Mouse (Mus musculus): Measurements from ENCODE around the gene Capn5. TPM values are rescaled to one million over a fixed set of nuclear protein-coding genes. Genes with fewer than 3 reads are reported as not detected.

Capn5 gene
- polyA plus RNA-seq, 1 experiment, result 17.0 TPM

DNA sequence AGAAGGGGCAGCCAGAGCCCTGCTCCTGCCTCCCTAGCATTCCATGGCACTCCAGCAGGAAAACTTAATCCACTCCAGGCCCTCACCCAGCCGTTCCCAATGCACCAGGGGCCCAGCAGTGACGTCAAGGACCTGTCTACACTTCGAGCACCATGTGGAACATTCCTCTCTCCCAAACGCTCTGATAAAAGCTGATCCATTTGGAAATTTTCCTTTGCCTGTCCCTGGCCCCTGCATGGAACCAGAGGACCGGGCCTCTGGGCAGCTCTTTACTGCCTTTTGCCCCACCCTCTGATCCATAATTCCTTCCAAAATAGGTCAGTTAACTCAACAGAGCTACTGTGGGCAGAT is 74.2 kb downstream of the Capn5 start:
- TF ChIP-seq EP300 (IDR thresholded peaks at IDR 0.05; ENCODE audit: insufficient read depth, low read depth, low read length) (no peak), POLR2A (IDR thresholded peaks at IDR 0.05; ENCODE audit: insufficient read depth, low read length) (no peak), CTCF (IDR thresholded peaks at IDR 0.05; ENCODE audit: low read depth, low read length) (no peak)
- no peaks in the 10 kb centered on the region for H3K27me3 ChIP-seq (ENCODE audit: control insufficient read depth, insufficient read depth, low read length, poor library complexity, severe bottlenecking)

DNA sequence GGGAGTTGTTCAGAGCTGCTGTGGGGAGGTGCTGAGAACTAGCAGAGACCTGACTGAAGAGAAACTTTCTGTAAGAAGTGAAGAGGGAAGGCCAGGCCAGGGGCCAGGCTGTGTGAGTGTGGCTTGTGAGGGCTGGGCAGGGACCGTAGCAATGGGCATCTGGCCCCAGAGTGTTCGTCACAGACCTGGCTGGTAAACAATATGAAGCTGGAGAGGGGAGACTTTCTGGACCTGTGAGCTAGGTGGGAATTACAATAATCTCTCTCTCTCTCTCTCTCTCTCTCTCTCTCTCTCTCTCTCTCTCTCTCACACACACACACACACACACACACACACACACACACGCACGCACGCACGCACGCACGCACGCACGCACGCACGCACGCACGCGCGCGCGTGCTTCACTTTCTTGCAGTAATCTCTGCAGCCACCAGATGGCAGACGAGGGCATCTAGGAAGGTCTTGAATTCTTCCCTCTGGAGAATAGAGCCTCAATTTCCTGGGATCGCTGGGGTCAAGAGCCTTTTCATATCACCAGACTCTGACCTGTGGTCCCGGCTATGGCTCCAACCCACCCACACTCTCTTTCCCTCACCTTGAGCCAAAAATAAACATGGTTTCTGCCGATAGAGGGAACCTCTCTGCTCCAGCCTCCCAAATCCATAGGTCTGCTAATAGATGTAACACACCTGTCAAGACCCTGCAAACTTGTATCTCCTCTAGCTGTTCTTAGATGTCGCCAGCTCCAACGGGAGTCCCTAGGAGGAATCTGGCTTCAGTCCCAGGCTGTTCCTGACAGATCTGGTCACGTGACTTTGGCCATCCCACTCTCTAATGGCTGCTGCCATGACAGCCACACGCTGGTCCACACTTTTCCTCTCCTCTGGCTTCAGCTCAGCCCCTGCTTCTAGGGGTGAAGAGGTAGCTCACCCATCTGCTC is 74.8 kb downstream of the Capn5 start:
- Histone ChIP-seq H3K27me3 (ENCODE audit: control insufficient read depth, insufficient read depth, low read length, poor library complexity, severe bottlenecking) (no peaks in the 10 kb centered on the region), H3K36me3 (ENCODE audit: control insufficient read depth, insufficient read depth, low read length, poor library complexity, severe bottlenecking) (no peaks in the 10 kb centered on the region), H3K9ac (ENCODE audit: low read depth, poor library complexity, severe bottlenecking) (peak overlapping the region; percentile 40), H3K27ac (ENCODE audit: insufficient read depth, low read length) (no peak overlapping the region), H3K4me3 (ENCODE audit: low read depth, low read length) (peak overlapping the region; percentile 47), H3K9me3 (replicated peaks; ENCODE audit: control insufficient read depth, insufficient read depth, low read length, poor library complexity, severe bottlenecking) (no peaks in the 10 kb centered on the region), H3K4me1 (ENCODE audit: control insufficient read depth, insufficient read depth, low read length) (no peaks in the 10 kb centered on the region)
- TF ChIP-seq EP300 (IDR thresholded peaks at IDR 0.05; ENCODE audit: insufficient read depth, low read depth, low read length), result no peak
- TF ChIP-seq POLR2A (IDR thresholded peaks at IDR 0.05; ENCODE audit: insufficient read depth, low read length), result no peak
- TF ChIP-seq CTCF (IDR thresholded peaks at IDR 0.05; ENCODE audit: low read depth, low read length), result peak; percentile 55

More for the DNA sequence above, 74.2 kb downstream of the Capn5 start:
- H3K9me3 ChIP-seq (replicated peaks; ENCODE audit: control insufficient read depth, insufficient read depth, low read length, poor library complexity, severe bottlenecking), result no peaks in the 10 kb centered on the region
- H3K27ac ChIP-seq (ENCODE audit: insufficient read depth, low read length), result no peak overlapping the region
- H3K36me3 ChIP-seq (ENCODE audit: control insufficient read depth, insufficient read depth, low read length, poor library complexity, severe bottlenecking), result no peaks in the 10 kb centered on the region
- no peaks in the 10 kb centered on the region for H3K4me1 ChIP-seq (ENCODE audit: control insufficient read depth, insufficient read depth, low read length)
- no peak overlapping the region for H3K4me3 ChIP-seq (ENCODE audit: low read depth, low read length)
- no peak overlapping the region for H3K9ac ChIP-seq (ENCODE audit: low read depth, poor library complexity, severe bottlenecking)

DNA sequence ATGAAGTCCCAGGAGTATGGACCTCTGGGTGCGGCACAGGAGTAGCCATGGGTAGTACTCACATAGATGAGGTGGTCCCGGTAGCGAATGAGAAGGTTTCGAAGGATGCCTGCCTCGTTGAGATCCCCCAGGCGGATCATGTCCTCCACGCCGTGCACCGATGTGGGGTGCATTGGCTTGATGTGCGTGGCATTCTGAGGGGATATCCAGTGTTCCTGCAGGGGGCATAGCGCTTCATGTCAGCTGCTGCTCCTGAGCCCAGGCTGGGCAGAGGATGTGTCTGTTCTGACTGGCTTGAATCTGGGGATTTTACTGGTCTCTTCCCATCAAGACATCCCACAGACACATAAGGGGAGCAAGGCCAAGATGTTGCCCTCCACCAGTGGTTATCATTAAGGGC is 75.6 kb downstream of the Capn5 start:
- peak overlapping the region; percentile 40 for H3K9ac ChIP-seq (ENCODE audit: low read depth, poor library complexity, severe bottlenecking)
- H3K9me3 ChIP-seq (replicated peaks; ENCODE audit: control insufficient read depth, insufficient read depth, low read length, poor library complexity, severe bottlenecking), result no peaks in the 10 kb centered on the region
- H3K4me3 ChIP-seq (ENCODE audit: low read depth, low read length), result peak overlapping the region; percentile 47
- H3K4me1 ChIP-seq (ENCODE audit: control insufficient read depth, insufficient read depth, low read length), result no peaks in the 10 kb centered on the region
- no peak for TF ChIP-seq EP300 (IDR thresholded peaks at IDR 0.05; ENCODE audit: insufficient read depth, low read depth, low read length)
- TF ChIP-seq CTCF (IDR thresholded peaks at IDR 0.05; ENCODE audit: low read depth, low read length), result peak; percentile 19
- no peak for TF ChIP-seq POLR2A (IDR thresholded peaks at IDR 0.05; ENCODE audit: insufficient read depth, low read length)
- H3K27ac ChIP-seq (ENCODE audit: insufficient read depth, low read length), result no peak overlapping the region
- no peaks in the 10 kb centered on the region for H3K27me3 ChIP-seq (ENCODE audit: control insufficient read depth, insufficient read depth, low read length, poor library complexity, severe bottlenecking)
- H3K36me3 ChIP-seq (ENCODE audit: control insufficient read depth, insufficient read depth, low read length, poor library complexity, severe bottlenecking), result no peaks in the 10 kb centered on the region

DNA sequence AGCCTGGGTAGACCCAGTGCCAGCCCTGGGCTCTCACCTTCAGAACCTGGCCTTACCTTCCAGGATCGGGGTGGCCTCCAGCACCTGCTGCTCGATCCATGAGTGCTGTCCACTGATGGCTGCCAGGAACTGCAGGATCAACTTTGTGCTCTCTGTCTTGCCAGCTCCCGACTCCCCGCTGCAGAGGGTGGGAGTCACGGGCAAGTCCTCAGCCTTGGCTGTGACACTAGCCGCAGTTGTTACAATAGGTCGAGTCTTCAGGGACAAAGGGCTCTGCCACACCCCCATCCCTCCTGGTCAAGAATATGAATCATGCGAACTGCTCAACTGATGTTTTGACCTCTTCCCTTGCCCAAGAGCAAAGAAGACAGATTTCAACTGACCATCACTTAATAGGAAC is 80.5 kb downstream of the Capn5 start:
- TF ChIP-seq CTCF (IDR thresholded peaks at IDR 0.05; ENCODE audit: low read depth, low read length) (no peak), EP300 (IDR thresholded peaks at IDR 0.05; ENCODE audit: insufficient read depth, low read depth, low read length) (no peak), POLR2A (IDR thresholded peaks at IDR 0.05; ENCODE audit: insufficient read depth, low read length) (no peak)
- no peaks in the 10 kb centered on the region for H3K27me3 ChIP-seq (ENCODE audit: control insufficient read depth, insufficient read depth, low read length, poor library complexity, severe bottlenecking)
- H3K4me3 ChIP-seq (ENCODE audit: low read depth, low read length), result no peak overlapping the region
- H3K4me1 ChIP-seq (ENCODE audit: control insufficient read depth, insufficient read depth, low read length), result no peaks in the 10 kb centered on the region
- no peak overlapping the region for H3K27ac ChIP-seq (ENCODE audit: insufficient read depth, low read length)
- H3K9me3 ChIP-seq (replicated peaks; ENCODE audit: control insufficient read depth, insufficient read depth, low read length, poor library complexity, severe bottlenecking), result peaks cover 3% of the 10 kb centered on the region; the same call in 1 of the 2 replicates
- H3K9ac ChIP-seq (ENCODE audit: low read depth, poor library complexity, severe bottlenecking), result no peak overlapping the region
- H3K36me3 ChIP-seq (ENCODE audit: control insufficient read depth, insufficient read depth, low read length, poor library complexity, severe bottlenecking), result no peaks in the 10 kb centered on the region

DNA sequence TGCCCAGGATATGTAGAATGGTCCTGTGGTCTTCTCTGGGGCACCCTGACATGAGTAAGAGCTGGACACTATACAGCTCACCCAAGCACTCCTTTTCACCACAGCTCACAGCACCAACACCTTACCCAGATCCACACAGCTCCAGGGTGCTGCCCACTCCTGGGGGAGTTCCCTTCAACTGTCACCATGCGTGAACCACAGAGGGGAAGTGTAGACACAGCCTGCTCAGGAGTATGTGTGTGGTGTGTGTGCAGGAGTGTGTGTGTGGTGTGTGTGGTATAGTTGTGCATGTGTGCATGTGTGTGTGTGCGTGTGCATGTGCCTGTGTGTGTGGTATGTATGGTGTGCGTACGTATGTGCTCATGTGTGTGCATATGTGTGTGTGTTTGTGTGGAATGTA is 82.2 kb downstream of the Capn5 start:
- H3K27ac ChIP-seq (ENCODE audit: insufficient read depth, low read length), result no peak overlapping the region
- H3K4me1 ChIP-seq (ENCODE audit: control insufficient read depth, insufficient read depth, low read length), result no peaks in the 10 kb centered on the region
- H3K9ac ChIP-seq (ENCODE audit: low read depth, poor library complexity, severe bottlenecking), result no peak overlapping the region
- H3K9me3 ChIP-seq (replicated peaks; ENCODE audit: control insufficient read depth, insufficient read depth, low read length, poor library complexity, severe bottlenecking), result peaks cover 3% of the 10 kb centered on the region; the same call in 1 of the 2 replicates
- no peaks in the 10 kb centered on the region for H3K27me3 ChIP-seq (ENCODE audit: control insufficient read depth, insufficient read depth, low read length, poor library complexity, severe bottlenecking)
- TF ChIP-seq EP300 (IDR thresholded peaks at IDR 0.05; ENCODE audit: insufficient read depth, low read depth, low read length) (no peak), POLR2A (IDR thresholded peaks at IDR 0.05; ENCODE audit: insufficient read depth, low read length) (no peak), CTCF (IDR thresholded peaks at IDR 0.05; ENCODE audit: low read depth, low read length) (no peak)
- H3K36me3 ChIP-seq (ENCODE audit: control insufficient read depth, insufficient read depth, low read length, poor library complexity, severe bottlenecking), result no peaks in the 10 kb centered on the region
- H3K4me3 ChIP-seq (ENCODE audit: low read depth, low read length), result no peak overlapping the region

DNA sequence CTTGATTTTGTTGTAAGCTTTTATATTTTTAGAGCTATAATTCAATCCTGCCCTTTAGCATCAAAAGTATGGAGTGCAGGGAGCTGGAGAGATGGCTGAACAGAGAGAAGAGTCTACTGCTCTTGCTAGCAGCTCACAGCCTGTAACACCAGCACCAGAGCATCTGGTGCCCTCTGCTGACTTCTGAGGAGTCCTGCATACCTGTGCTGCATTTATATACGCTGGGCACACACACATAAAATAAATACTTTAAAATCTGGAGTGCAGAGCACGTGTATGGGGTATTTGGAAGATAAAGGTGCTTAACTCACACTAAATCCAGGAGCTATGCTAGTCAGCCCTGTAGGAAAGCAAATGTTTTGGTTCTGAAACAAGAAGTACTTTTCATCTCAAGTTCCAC is 91.7 kb downstream of the Capn5 start:
- H3K27me3 ChIP-seq (ENCODE audit: control insufficient read depth, insufficient read depth, low read length, poor library complexity, severe bottlenecking), result no peaks in the 10 kb centered on the region
- no peak overlapping the region for H3K27ac ChIP-seq (ENCODE audit: insufficient read depth, low read length)
- H3K36me3 ChIP-seq (ENCODE audit: control insufficient read depth, insufficient read depth, low read length, poor library complexity, severe bottlenecking), result no peaks in the 10 kb centered on the region
- no peaks in the 10 kb centered on the region for H3K9me3 ChIP-seq (replicated peaks; ENCODE audit: control insufficient read depth, insufficient read depth, low read length, poor library complexity, severe bottlenecking)
- TF ChIP-seq POLR2A (IDR thresholded peaks at IDR 0.05; ENCODE audit: insufficient read depth, low read length) (no peak), CTCF (IDR thresholded peaks at IDR 0.05; ENCODE audit: low read depth, low read length) (peak; percentile 58)
- no peaks in the 10 kb centered on the region for H3K4me1 ChIP-seq (ENCODE audit: control insufficient read depth, insufficient read depth, low read length)
- H3K9ac ChIP-seq (ENCODE audit: low read depth, poor library complexity, severe bottlenecking), result no peak overlapping the region
- H3K4me3 ChIP-seq (ENCODE audit: low read depth, low read length), result no peak overlapping the region
